Mouse (Mus musculus) heart, adult 2 months (tissue): ENCODE results near the gene Uimc1.

Experiments
- CTCF ChIP-seq: fragments of 200-600 bp; IDR thresholded peaks from 2 replicates; pipeline ENCODE4 v1.8.1; 2022; ENCODE audit warnings: antibody characterized with exemption, mild to moderate bottlenecking, moderate library complexity
- EP300 ChIP-seq: fragments of 200-500 bp; IDR thresholded peaks from 2 replicates; pipeline ENCODE4 v1.6.1; 2011; ENCODE audit warnings: low read depth, low read length, control low read depth; ENCODE audit not compliant: insufficient read depth

DNA sequence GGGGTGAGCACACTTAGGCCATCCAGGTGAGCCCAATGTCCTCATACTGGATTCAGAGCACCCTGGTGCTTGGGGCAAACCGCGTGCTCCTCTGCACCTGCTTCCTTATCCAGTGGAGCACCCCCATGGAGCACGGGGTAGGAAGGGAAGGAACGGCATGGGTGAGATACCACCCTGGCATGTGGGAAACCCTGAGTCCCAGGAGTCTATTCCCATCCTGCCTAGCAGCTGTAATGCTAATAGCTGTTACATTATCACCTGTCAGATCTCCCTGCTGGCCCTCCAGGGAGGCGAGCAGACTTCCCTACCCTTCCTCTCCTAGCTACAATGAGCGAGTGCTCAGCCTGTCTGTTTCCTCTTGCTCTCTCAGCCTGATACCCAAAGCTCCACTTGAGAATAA lies 104.9 kb downstream of the Uimc1 start:
- no peak for TF ChIP-seq EP300
- TF ChIP-seq CTCF = no peak
